Mouse (Mus musculus) intestine, postnatal 0 days (tissue): ENCODE results near the gene Pip5k1c. TPM values are rescaled to one million over a fixed set of nuclear protein-coding genes. Genes with fewer than 3 reads are reported as not detected.

ENCODE experiments used
- ATAC-seq: fragments of 200-750 bp; cut with Nextera tagmentation; 2 replicates; pipeline ENCODE4 v1.8.0; 2017; ENCODE audit warnings: mild to moderate bottlenecking, moderate TSS enrichment, moderate library complexity
- H3K27ac ChIP-seq: fragments of 300-500 bp; sonication (generic); 2 replicates; pipeline ENCODE4 v1.5.1; 2014; ENCODE audit warnings: mild to moderate bottlenecking, low read depth, low read length, moderate library complexity
- H3K27me3 ChIP-seq: fragments of 300-500 bp; sonication (generic); replicated peaks from 2 replicates; pipeline ENCODE4 v1.6.1; 2014; ENCODE audit warnings: low read length, mixed read lengths; ENCODE audit not compliant: control insufficient read depth, insufficient read depth
- H3K36me3 ChIP-seq: fragments of 300-500 bp; sonication (generic); 2 replicates; pipeline ENCODE4 v1.6.1; 2014; ENCODE audit warnings: mild to moderate bottlenecking, moderate library complexity; ENCODE audit not compliant: control insufficient read depth, insufficient read depth
- H3K4me1 ChIP-seq: fragments of 300-500 bp; sonication (generic); replicated peaks from 2 replicates; pipeline ENCODE4 v1.6.1; 2014; ENCODE audit warnings: antibody characterized with exemption, low read length, mixed read lengths; ENCODE audit not compliant: control insufficient read depth, insufficient read depth
- H3K4me2 ChIP-seq: fragments of 300-500 bp; sonication (generic); replicated peaks from 2 replicates; pipeline ENCODE4 v1.6.1; 2014; ENCODE audit warnings: low read depth, mild to moderate bottlenecking, moderate library complexity
- H3K4me3 ChIP-seq: fragments of 300-500 bp; sonication (generic); 2 replicates; pipeline ENCODE4 v1.5.1; 2014; ENCODE audit warnings: low read depth, low read length
- H3K9ac ChIP-seq: fragments of 300-500 bp; sonication (generic); 2 replicates; pipeline ENCODE4 v1.6.1; 2014; ENCODE audit warnings: mild to moderate bottlenecking, low read depth, low read length
- H3K9me3 ChIP-seq: fragments of 300-500 bp; sonication (generic); 2 replicates; pipeline ENCODE4 v1.6.1; 2016; ENCODE audit warnings: mixed run types; ENCODE audit not compliant: control insufficient read depth
- CTCF ChIP-seq: sonication (generic); IDR thresholded peaks from 2 replicates; pipeline ENCODE4 v1.5.1; 2016; ENCODE audit warnings: low read depth, mild to moderate bottlenecking, control low read depth, antibody characterized with exemption, moderate library complexity
- WGBS: fragments of 180-500 bp; shearing (Covaris S2); extraction: QIAGEN DNeasy Blood & Tissue Kit; methylation state at CpG from one replicate; pipeline ENCODE4 v1.1.7; 2014; 5-methylcytosine and 5-hydroxymethylcytosine counted together
- polyA plus RNA-seq: library from polyadenylated mRNA; unstranded; fragments of >200 nt; fragmentation: Nextera tagmentation; extraction: Ambion mirVana; gene quantifications from 2 replicates; pipeline ENCODE4 v1.2.1, GENCODE M21; 2015

Gene Pip5k1c
- polyA plus RNA-seq, 1 experiment from 2014 or later: 27.2 TPM

DNA sequence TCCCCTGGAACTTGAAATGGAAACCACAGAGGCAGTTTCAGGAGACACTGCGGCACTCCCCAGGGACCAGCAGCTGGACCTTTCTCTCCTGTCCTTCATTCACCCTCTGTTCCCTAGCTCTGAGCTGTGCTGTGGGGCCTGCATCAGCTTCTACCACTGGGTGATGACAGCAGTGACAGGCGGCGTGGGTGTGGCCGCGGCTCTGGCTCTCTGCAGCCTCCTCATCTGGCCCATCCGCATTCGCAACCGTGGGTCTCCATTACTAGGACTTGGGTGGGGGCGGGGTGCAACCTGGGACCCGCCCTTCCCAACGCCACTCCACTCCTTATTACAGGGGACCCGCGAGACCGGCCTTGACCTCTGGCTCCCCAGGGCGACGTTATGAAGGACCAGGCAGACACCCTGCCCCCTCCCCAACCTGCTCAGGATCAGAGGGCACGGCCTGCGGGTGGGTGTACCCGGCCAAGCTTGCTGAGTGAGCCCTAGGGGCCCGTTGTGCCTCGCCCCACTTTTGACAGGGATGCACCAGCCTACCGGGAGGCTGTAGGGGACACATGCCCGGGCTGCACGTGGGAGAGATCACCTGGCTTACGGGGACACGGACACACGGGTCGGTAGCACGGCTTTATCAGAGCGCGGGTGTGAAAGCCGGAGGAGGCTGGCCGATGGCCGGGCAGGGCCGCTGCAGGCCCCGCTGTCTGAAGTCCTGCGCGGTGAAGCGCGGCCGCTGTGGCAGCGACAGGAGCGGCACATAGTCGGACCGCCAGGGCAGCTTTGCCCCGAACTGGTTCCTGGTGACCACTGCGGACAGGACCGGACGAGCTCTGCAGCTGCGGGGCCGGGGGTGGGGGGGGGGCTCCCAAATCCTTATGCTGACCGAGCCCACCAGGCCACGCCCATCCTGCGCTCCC is 70.9 kb downstream of the Pip5k1c start:
- no peaks in the 10 kb centered on the region for H3K27me3 ChIP-seq
- WGBS: 23% methylated on average over 54 of the region's 54 CpGs
- no peak overlapping the region; the same call in 1 of the 2 replicates for H3K9ac ChIP-seq
- no peak for ATAC-seq
- peak overlapping the region; percentile 16; the same call in 1 of the 2 replicates for H3K4me3 ChIP-seq
- peaks cover 44% of the 10 kb centered on the region for H3K36me3 ChIP-seq
- H3K9me3 ChIP-seq: no peaks in the 10 kb centered on the region
- H3K4me1 ChIP-seq: peaks cover 35% of the 10 kb centered on the region
- TF ChIP-seq CTCF: no peak
- H3K4me2 ChIP-seq: peak overlapping the region; percentile 57
- no peak overlapping the region for H3K27ac ChIP-seq

DNA sequence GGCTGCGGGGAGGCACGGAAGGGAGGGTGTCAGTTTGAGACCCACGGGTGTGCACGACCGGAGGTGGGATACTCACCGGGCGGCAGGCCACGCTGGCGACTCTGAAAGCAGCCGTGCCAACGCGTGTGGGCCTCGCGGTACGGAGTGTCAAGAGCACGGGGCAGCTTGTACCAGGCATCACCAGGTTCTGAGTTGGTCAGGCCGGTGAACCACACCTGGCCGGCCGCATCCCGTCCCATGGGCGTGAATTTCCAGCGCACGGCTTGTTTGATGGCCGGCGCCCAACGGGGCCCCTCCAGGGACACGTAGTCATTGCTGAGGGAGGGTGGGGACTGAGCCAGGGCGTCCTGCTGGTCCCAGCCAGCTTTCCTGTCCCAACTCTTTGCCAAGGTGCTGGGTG is 71.9 kb downstream of the Pip5k1c start:
- H3K4me3 ChIP-seq: peak overlapping the region; percentile 16; the same call in 1 of the 2 replicates
- peaks cover 34% of the 10 kb centered on the region for H3K4me1 ChIP-seq
- H3K4me2 ChIP-seq: peak overlapping the region; percentile 57
- no peak for TF ChIP-seq CTCF
- H3K9ac ChIP-seq: no peak overlapping the region
- WGBS: 18% methylated on average over 28 of the region's 28 CpGs
- no peaks in the 10 kb centered on the region for H3K9me3 ChIP-seq
- peaks cover 54% of the 10 kb centered on the region for H3K36me3 ChIP-seq
- no peak overlapping the region for H3K27ac ChIP-seq
- H3K27me3 ChIP-seq: no peaks in the 10 kb centered on the region
- ATAC-seq: no peak

DNA sequence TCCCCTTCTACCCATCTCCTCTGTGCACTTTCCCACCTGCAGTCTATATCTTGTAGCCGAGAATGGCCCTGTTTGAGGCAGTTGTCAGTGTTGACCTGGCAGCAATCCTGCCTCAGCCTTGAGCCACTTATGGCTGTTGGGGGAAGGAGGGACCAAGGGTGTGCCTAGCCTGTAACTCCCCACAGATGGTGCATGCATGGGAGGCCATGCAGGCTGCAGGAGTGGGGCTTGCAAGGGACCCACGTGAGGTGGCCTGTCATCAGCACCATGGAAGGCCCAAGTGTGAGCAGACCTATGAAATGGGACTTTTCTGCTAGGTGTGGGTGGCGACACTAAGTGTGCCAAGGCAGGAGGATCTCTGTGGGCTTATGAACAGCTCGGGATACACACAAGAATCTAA is 72.3 kb downstream of the Pip5k1c start:
- Histone ChIP-seq H3K4me1 (peaks cover 34% of the 10 kb centered on the region), H3K4me2 (peak overlapping the region; percentile 57), H3K9ac (no peak overlapping the region), H3K9me3 (no peaks in the 10 kb centered on the region), H3K27me3 (no peaks in the 10 kb centered on the region), H3K27ac (0 out of 2 replicates have a peak overlapping the region, but pooled peaks have one; percentile 47), H3K4me3 (no peak overlapping the region), H3K36me3 (peaks cover 58% of the 10 kb centered on the region)
- 26% methylated on average over 4 of the region's 4 CpGs for WGBS
- no peak for ATAC-seq
- TF ChIP-seq CTCF: no peak

DNA sequence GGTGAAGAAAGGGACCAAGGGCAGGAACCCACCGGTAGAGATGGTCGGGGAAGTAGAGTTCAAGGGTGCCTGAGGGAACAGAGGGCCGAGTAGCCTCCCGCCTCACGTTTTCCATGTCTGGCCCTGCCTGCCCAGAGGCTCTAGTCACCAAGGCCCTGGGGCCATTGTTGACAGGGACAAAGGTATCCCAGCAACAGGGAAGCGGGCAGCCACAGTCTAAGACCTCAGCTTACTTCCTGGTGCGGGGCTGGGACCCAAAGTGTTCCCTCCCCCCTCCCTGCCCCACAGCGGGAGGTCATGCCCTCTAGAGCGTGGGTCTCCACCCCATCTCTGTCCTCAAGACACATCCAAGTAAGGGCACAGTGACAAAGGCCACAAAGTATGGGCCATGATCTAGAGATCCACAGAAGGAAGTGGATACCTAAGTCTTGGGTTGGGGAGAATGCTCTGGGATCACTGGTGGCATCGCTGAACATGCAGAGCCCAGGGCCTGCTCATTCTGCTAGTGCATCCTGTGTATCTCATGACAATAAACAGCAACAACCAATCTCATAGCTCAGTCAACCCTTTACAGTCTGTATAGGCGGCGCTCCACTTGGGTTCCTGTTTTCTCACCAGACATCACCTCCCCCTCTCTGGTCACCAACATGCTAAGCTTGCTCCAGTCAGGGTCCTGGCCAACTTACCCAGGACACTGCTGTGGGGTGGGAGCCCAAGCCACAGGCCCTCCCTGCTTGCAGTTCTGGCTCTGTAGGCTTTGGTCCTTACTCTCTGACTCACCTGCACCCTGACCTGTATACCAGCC is 73.1 kb downstream of the Pip5k1c start, which contains the start of gene 4930404N11Rik:
Gene 4930404N11Rik, minus strand, starts transcription at position 145 of the 805 bp plus-strand sequence.
- Histone ChIP-seq H3K4me1 (peaks cover 34% of the 10 kb centered on the region), H3K36me3 (peaks cover 66% of the 10 kb centered on the region)

DNA sequence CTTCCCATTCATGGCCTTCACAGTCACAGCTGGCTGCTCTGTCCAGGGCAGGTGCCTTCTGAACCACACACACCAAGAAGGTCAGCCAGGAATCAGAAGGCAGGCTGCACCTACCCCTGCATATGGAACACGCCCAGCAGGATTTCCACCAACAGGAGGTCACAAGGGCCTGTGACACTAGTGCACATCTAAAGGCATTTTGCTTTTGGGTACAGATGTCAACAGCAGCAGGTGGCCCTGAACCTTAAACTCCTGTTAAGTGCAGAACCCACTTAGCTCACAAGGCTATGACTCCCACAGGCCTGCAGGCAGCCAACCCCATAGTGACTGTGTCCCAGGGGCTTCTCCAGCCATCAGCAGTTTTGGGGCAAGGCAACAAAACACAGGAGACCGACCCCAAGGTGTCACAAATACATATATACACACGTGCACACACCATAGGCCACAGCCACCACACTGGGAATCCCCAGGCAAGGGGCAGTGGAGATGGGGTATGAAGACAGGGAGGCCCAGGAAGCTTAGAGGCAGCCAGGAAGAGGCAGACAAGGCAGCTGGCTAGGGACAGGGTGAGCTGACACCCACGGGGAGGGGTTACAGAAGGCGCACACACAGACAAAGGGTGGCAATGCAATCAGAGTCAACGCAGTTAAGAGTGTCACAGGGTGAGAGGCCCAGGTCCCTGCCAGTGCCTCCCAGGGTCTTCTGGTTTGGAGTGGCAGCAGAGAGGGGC is 73.9 kb downstream of the Pip5k1c start:
- no peak for TF ChIP-seq CTCF
- Histone ChIP-seq H3K36me3 (peaks cover 70% of the 10 kb centered on the region), H3K4me1 (peaks cover 34% of the 10 kb centered on the region), H3K4me2 (no peak overlapping the region), H3K27ac (peak overlapping the region; percentile 47; the same call in 1 of the 2 replicates), H3K9me3 (no peaks in the 10 kb centered on the region), H3K9ac (no peak overlapping the region), H3K27me3 (no peaks in the 10 kb centered on the region), H3K4me3 (no peak overlapping the region)
- 55% methylated on average over 6 of the region's 6 CpGs for WGBS
- ATAC-seq: peak; percentile 9

More for the DNA sequence above, 73.1 kb downstream of the Pip5k1c start, which contains the start of gene 4930404N11Rik:
- Histone ChIP-seq H3K9me3 (no peaks in the 10 kb centered on the region), H3K9ac (no peak within 1 kb of the TSS), H3K27ac (peak within 1 kb of the TSS; percentile 47), H3K4me2 (peak within 1 kb of the TSS; percentile 57), H3K4me3 (peak within 1 kb of the TSS; percentile 16; the same call in 1 of the 2 replicates), H3K27me3 (no peaks in the 10 kb centered on the region)
- WGBS: 31% methylated on average over 12 of the region's 12 CpGs
- peak; percentile 12; the same call in 1 of the 2 replicates for ATAC-seq
- no peak for TF ChIP-seq CTCF
